Mouse (Mus musculus): ENCODE results near the gene Ski. TPM values are rescaled to one million over a fixed set of nuclear protein-coding genes. Genes with fewer than 3 reads are reported as not detected.

Ski gene
- polyA plus RNA-seq, 2 experiments = 2.4 to 4.5 TPM

DNA sequence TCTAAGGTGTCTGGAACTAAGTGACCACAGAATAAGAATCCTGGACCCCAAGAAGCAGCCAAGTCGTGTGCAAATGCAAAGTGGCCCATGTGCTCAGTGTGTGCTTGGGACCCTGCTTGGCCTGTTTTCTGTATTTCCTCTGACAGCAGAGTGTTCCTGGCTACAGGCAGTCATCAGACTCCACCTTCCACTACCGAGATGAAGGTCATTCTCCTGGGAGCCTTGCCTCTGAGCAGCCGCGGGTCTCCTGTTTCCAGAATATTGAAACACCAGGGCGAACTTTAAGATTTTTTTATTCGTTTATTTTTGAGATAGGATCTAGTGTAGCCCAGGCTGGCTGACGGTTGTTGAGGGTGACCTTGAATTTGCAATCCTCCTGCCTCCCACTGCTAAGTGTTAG, 91.8 kb downstream of the Ski start:
- Histone ChIP-seq H3K27me3 (ENCODE audit: control insufficient read depth, insufficient read depth, low read length) (no peaks in the 10 kb centered on the region), H3K27ac (no peak overlapping the region), H3K4me1 (replicated peaks; ENCODE audit: control insufficient read depth in 2 of 2, insufficient read depth in 2 of 2, low read length in 1 of 2) (peaks cover 0 to 1% of the 10 kb centered on the region in 2 experiments; a peak in 1 of 4 replicates), H3K4me2 (ENCODE audit: low read depth) (no peak overlapping the region), H3K9ac (replicated peaks) (no peak overlapping the region), H3K36me3 (replicated peaks; ENCODE audit: control insufficient read depth, insufficient read depth, low read depth) (no peaks in the 10 kb centered on the region), H3K9me3 (ENCODE audit: control insufficient read depth, low read length) (no peaks in the 10 kb centered on the region), H3K4me3 (ENCODE audit: insufficient read depth in 1 of 2, low read depth in 2 of 2, low read length in 2 of 2) (no peak overlapping the region)
- ATAC-seq (ENCODE audit: insufficient read depth) = no peak
- WGBS (ENCODE audit: insufficient replicate concordance) = 57% methylated on average over 7 of the region's 7 CpGs
- no peak for TF ChIP-seq EP300 (IDR thresholded peaks at IDR 0.05; ENCODE audit: low read depth)
- TF ChIP-seq CTCF (IDR thresholded peaks at IDR 0.05; ENCODE audit: low read depth) = no peak
- no peak for DNase-seq (ENCODE audit: low read depth in 3 of 3, low spot score in 3 of 3)

DNA sequence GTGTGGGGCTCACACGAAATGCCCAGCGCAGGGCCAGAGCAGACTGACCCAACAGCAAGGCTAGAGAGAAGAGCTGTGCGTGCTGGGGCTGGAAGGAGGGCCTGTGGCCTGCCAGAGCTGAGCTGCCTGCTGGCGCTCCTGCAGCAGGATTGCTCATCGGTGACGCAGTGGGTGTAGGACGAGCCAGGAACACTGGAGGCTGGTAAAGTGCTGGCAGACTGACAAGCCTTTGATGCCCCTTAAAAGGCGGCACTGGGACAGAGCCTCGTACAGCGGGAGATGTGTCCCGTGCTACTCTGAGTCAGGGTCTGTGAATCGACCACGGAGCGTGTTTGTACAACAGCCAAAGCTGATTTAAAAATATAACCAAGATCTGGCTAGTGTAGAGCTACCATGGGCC, 92.4 kb downstream of the Ski start:
- Histone ChIP-seq H3K9me3 (ENCODE audit: control insufficient read depth, low read length) (no peaks in the 10 kb centered on the region), H3K36me3 (replicated peaks; ENCODE audit: control insufficient read depth, insufficient read depth, low read depth) (no peaks in the 10 kb centered on the region), H3K27ac (no peak overlapping the region), H3K4me3 (ENCODE audit: insufficient read depth in 1 of 2, low read depth in 2 of 2, low read length in 2 of 2) (no peak overlapping the region), H3K27me3 (ENCODE audit: control insufficient read depth, insufficient read depth, low read length) (no peaks in the 10 kb centered on the region), H3K4me1 (replicated peaks; ENCODE audit: control insufficient read depth in 2 of 2, insufficient read depth in 2 of 2, low read length in 1 of 2) (peaks cover 3 to 7% of the 10 kb centered on the region in 2 experiments), H3K9ac (replicated peaks) (no peak overlapping the region), H3K4me2 (ENCODE audit: low read depth) (no peak overlapping the region)
- ATAC-seq (ENCODE audit: insufficient read depth) (no peak), DNase-seq (ENCODE audit: low read depth in 3 of 3, low spot score in 3 of 3) (no peak)
- TF ChIP-seq EP300 (IDR thresholded peaks at IDR 0.05; ENCODE audit: low read depth) = no peak
- WGBS (ENCODE audit: insufficient replicate concordance) = 75% methylated on average over 14 of the region's 14 CpGs

DNA sequence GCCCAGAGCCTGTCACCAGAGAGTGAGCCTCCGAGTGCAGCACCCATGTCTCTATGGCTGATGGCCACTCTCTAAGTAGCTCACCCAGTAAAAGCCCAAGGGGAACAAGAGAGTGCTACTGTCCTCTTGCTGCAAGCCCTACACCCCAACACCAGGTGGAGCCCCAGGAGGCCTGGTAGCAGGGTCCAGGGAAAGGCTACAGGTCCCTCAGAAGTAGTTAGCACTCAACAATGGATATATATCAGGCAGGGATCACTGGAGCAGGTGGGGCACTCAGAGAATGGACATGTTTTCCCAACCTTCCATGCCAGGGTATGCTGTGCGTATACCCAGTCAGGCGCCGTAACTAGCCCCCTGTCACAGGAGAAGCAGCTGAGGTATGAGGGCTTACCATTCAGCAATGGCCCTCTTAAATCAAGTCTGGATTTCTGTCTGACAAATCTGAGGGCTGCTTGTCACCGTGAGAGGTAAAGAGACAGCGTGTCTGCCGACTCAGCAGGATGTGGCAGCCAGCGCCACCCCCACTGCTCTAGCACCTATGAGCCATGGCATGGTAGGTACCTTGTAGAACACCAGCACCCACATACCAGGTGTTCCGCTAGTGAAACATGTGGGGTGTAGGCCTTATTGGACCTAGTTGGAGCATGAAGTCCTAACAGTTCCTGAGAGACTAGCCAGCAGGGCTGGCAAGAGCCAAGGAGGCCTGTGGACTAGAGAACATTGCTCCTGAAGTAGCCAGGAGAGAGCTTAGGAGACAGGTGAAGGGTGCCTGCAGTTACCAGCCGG, 93.1 kb downstream of the Ski start:
- Histone ChIP-seq H3K4me3 (ENCODE audit: insufficient read depth in 1 of 2, low read depth in 2 of 2, low read length in 2 of 2) (no peak overlapping the region), H3K4me2 (ENCODE audit: low read depth) (no peak overlapping the region), H3K9me3 (ENCODE audit: control insufficient read depth, low read length) (no peaks in the 10 kb centered on the region), H3K27me3 (ENCODE audit: control insufficient read depth, insufficient read depth, low read length) (no peaks in the 10 kb centered on the region), H3K9ac (replicated peaks) (no peak overlapping the region), H3K36me3 (replicated peaks; ENCODE audit: control insufficient read depth, insufficient read depth, low read depth) (no peaks in the 10 kb centered on the region), H3K4me1 (replicated peaks; ENCODE audit: control insufficient read depth in 2 of 2, insufficient read depth in 2 of 2, low read length in 1 of 2) (peaks cover 8 to 11% of the 10 kb centered on the region in 2 experiments), H3K27ac (no peak overlapping the region)
- no peak for DNase-seq (ENCODE audit: low read depth in 3 of 3, low spot score in 3 of 3)
- WGBS (ENCODE audit: insufficient replicate concordance) = 71% methylated on average over 10 of the region's 10 CpGs
- no peak for ATAC-seq (ENCODE audit: insufficient read depth)
- peak; percentile 65 for TF ChIP-seq CTCF (IDR thresholded peaks at IDR 0.05; ENCODE audit: low read depth)
- TF ChIP-seq EP300 (IDR thresholded peaks at IDR 0.05; ENCODE audit: low read depth) = no peak

DNA sequence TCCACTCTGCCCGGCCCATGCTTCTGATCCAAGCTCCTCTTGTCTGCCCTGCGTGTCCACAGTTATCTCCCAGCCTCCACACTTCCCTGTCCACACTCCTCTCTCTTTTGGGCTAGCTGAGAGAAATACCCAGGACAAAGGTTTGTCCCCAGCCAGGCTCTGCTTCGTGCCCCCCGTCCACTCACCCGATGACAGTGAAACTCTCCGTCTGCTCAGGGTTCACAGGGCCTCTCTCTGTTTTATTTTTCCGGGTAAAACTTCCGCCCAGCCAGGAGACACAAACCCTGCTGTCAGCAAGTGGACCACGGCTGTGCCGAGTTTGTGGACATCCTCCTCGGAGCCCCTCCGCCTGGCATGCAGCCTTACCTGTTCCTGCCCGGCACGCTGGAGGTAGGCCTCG, 94.0 kb downstream of the Ski start:
- Histone ChIP-seq H3K27me3 (ENCODE audit: control insufficient read depth, insufficient read depth, low read length) (no peaks in the 10 kb centered on the region), H3K27ac (no peak overlapping the region), H3K36me3 (replicated peaks; ENCODE audit: control insufficient read depth, insufficient read depth, low read depth) (no peaks in the 10 kb centered on the region), H3K4me2 (ENCODE audit: low read depth) (no peak overlapping the region), H3K9me3 (ENCODE audit: control insufficient read depth, low read length) (no peaks in the 10 kb centered on the region), H3K9ac (replicated peaks) (no peak overlapping the region), H3K4me3 (ENCODE audit: insufficient read depth in 1 of 2, low read depth in 2 of 2, low read length in 2 of 2) (no peak overlapping the region), H3K4me1 (replicated peaks; ENCODE audit: control insufficient read depth in 2 of 2, insufficient read depth in 2 of 2, low read length in 1 of 2) (peaks cover 8 to 11% of the 10 kb centered on the region in 2 experiments)
- DNase-seq (ENCODE audit: low read depth in 3 of 3, low spot score in 3 of 3) (no peak), ATAC-seq (ENCODE audit: insufficient read depth) (no peak)
- WGBS (ENCODE audit: insufficient replicate concordance) = 71% methylated on average over 15 of the region's 15 CpGs
- TF ChIP-seq CTCF (IDR thresholded peaks at IDR 0.05; ENCODE audit: low read depth) = no peak

DNA sequence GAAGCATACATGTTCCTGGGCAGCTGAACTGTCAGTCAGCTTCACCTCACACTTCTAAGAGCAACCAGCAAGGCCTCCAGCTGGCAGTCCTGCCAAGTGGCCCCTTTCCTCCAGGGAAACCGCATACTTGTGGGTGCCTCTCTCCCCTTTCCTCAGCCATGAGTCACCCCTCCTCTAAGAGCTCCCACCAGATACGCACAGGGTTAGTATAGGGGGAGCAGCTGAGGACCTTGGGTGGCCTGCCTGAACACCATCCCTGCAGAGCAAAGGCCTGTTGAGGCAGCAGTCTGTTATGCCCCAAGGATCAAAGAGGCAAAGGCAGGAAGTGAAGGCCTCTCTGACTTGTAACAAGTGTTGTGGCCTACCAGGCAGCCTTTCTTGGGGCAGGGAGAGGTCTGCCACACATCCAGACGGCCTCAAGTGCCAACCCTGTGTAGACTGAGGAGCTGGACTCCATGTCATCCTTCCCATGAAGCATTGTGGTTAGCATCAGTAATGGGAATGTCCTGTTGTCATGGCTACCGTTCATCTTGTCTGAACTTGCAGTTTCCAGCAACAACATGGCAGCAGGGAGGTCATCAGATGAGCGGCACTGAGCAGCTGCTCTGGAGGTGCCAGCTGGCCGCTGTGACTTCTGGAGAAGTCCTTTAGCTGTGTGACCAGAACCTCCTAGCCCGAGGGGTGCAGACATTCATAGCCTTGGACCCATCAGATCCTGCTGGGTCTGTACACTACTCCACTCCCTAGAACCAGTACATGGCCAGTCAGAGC, 95.6 kb downstream of the Ski start:
- DNase-seq (ENCODE audit: low read depth in 3 of 3, low spot score in 3 of 3) (no peak), ATAC-seq (ENCODE audit: insufficient read depth) (no peak)
- 62% methylated on average over 7 of the region's 7 CpGs for WGBS (ENCODE audit: insufficient replicate concordance)
- TF ChIP-seq EP300 (IDR thresholded peaks at IDR 0.05; ENCODE audit: low read depth) (no peak), CTCF (IDR thresholded peaks at IDR 0.05; ENCODE audit: low read depth) (no peak)
- Histone ChIP-seq H3K4me3 (ENCODE audit: insufficient read depth in 1 of 2, low read depth in 2 of 2, low read length in 2 of 2) (no peak overlapping the region), H3K36me3 (replicated peaks; ENCODE audit: control insufficient read depth, insufficient read depth, low read depth) (no peaks in the 10 kb centered on the region), H3K4me1 (replicated peaks; ENCODE audit: control insufficient read depth in 2 of 2, insufficient read depth in 2 of 2, low read length in 1 of 2) (peaks cover 8 to 11% of the 10 kb centered on the region in 2 experiments), H3K27ac (no peak overlapping the region), H3K9me3 (ENCODE audit: control insufficient read depth, low read length) (no peaks in the 10 kb centered on the region), H3K9ac (replicated peaks) (no peak overlapping the region), H3K4me2 (ENCODE audit: low read depth) (no peak overlapping the region), H3K27me3 (ENCODE audit: control insufficient read depth, insufficient read depth, low read length) (no peaks in the 10 kb centered on the region)

All from liver, embryonic 14.5 days (tissue).